Mouse (Mus musculus): ENCODE results near the gene Rabggtb.
"Not testable (repeated sequence)": the region's sequence is repeated elsewhere in the genome, so short reads cannot be mapped to it uniquely, and the experiment has no call there.

Rabggtb gene

GRCm38 (mm10) chr3:153860392-153860791, 52.4 kb downstream of the Rabggtb start:
- DNase-seq, result not testable (repeated sequence)

- no peak for DNase-seq
These were observed 54.3 kb downstream of the Rabggtb start for GRCm38 (mm10) chr3:153858350-153859001.
